Mouse (Mus musculus): ENCODE results near the gene Apol9b. TPM values are rescaled to one million over a fixed set of nuclear protein-coding genes. Genes with fewer than 3 reads are reported as not detected.

Gene Apol9b
- polyA plus RNA-seq, 1 experiment from 2014 or later = 0.16 TPM

DNA sequence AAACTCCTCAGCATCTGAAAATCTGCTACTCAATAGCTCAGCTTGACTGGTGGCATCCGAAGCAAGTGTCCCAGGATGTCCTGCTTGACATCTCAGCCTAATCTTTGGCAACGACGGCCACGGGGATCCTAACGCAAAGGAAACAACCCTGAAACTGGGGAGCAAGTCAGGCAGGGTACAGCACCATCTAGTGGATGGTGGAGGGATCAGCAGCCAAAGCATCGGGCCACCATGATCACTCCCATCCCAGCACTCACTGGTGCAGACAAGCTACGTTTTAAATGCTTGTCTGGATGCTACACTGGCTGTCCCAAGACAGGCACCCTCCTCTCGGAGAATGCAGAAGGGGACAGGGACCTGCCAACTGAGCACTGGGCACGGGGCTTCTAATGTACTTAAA, 28.0 kb downstream of the Apol9b start, which contains the start of gene Apol8:
Gene Apol8 (minus strand): TSS at position 156 of the 400 bp plus-strand sequence.
- H3K9ac ChIP-seq (replicated peaks; ENCODE audit: low read depth, low read length) = no peak within 1 kb of the TSS
- no peaks in the 10 kb centered on the region for H3K4me1 ChIP-seq (ENCODE audit: control insufficient read depth, insufficient read depth, low read length)
- H3K9me3 ChIP-seq (ENCODE audit: control insufficient read depth, low read length) = no peaks in the 10 kb centered on the region
- no peak within 1 kb of the TSS for H3K4me3 ChIP-seq (ENCODE audit: low read depth, low read length)
- ATAC-seq (ENCODE audit: low read depth) = no peak
- no peak within 1 kb of the TSS for H3K27ac ChIP-seq (ENCODE audit: low read depth, low read length)
- H3K4me2 ChIP-seq (ENCODE audit: low read depth, low read length) = no peak within 1 kb of the TSS
- no peaks in the 10 kb centered on the region for H3K27me3 ChIP-seq (ENCODE audit: control insufficient read depth, insufficient read depth, low read length)
- H3K36me3 ChIP-seq (ENCODE audit: control insufficient read depth, insufficient read depth, low read length) = peaks cover 7% of the 10 kb centered on the region; the same call in 1 of the 2 replicates
- WGBS = 8% methylated on average over 9 of the region's 9 CpGs

DNA sequence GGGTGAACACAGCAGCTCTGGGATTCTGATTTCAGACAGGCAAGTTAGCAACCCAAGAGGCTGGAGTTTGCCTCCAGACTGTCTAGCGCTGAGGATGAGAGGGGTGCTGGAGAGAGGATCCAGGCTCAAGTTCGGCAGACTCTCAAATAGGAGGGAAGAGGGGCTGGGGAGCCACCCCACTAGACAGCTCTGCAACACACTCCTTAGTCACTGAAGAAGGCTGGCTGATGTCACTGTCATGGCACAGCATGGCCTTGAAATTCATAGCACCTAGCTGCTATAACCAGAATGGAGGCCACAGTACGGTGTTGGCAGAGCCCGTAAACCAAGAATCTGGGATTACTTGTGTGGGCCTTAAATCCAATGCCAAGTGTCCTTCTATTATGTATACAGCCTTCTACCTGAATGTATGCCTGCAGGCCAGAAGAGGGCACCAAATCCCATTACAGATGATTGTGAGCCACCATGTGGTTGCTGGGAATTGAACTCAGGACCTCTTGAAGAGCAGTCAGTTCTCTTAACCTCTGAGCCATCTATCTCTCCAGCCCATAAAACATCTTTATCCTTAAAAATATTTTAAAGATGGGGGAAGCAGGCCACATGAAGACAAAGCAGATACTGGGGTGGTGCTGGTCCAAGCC, 28.9 kb downstream of the Apol9b start:
- H3K4me1 ChIP-seq (ENCODE audit: control insufficient read depth, insufficient read depth, low read length) = no peaks in the 10 kb centered on the region
- H3K27me3 ChIP-seq (ENCODE audit: control insufficient read depth, insufficient read depth, low read length) = no peaks in the 10 kb centered on the region
- H3K36me3 ChIP-seq (ENCODE audit: control insufficient read depth, insufficient read depth, low read length) = peaks cover 7% of the 10 kb centered on the region; the same call in 1 of the 2 replicates
- no peaks in the 10 kb centered on the region for H3K9me3 ChIP-seq (ENCODE audit: control insufficient read depth, low read length)
- H3K4me2 ChIP-seq (ENCODE audit: low read depth, low read length) = no peak overlapping the region
- H3K27ac ChIP-seq (ENCODE audit: low read depth, low read length) = no peak overlapping the region
- H3K4me3 ChIP-seq (ENCODE audit: low read depth, low read length) = no peak overlapping the region
- H3K9ac ChIP-seq (replicated peaks; ENCODE audit: low read depth, low read length) = no peak overlapping the region
- ATAC-seq (ENCODE audit: low read depth) = no peak
- WGBS = 85% methylated on average over 4 of the region's 4 CpGs

DNA sequence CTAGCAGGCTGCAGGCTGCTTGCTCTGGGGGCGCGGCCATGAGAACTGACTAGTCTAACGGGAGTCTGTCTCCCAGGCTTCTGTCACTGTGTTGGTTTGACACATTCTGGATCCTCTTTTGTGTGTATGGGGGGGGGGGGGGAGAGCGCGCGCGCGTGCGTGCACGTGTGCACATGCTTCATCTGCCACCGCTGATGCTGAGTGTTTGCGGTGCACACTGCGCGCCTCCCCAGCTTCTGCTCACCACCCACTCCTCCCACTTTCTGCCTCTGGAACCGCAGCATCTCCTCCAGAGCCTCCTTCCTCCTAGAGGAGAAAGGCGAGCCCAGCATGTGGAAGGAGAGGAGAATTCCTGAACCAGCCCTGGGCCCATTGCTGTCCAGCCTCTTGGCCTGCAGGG, 31.2 kb downstream of the Apol9b start:
- ATAC-seq (ENCODE audit: low read depth) = no peak
- no peak overlapping the region for H3K27ac ChIP-seq (ENCODE audit: low read depth, low read length)
- no peak overlapping the region for H3K9ac ChIP-seq (replicated peaks; ENCODE audit: low read depth, low read length)
- H3K27me3 ChIP-seq (ENCODE audit: control insufficient read depth, insufficient read depth, low read length) = no peaks in the 10 kb centered on the region
- no peaks in the 10 kb centered on the region for H3K9me3 ChIP-seq (ENCODE audit: control insufficient read depth, low read length)
- no peak overlapping the region for H3K4me2 ChIP-seq (ENCODE audit: low read depth, low read length)
- WGBS = 96% methylated on average over 16 of the region's 16 CpGs
- H3K4me3 ChIP-seq (ENCODE audit: low read depth, low read length) = no peak overlapping the region
- H3K4me1 ChIP-seq (ENCODE audit: control insufficient read depth, insufficient read depth, low read length) = no peaks in the 10 kb centered on the region
- H3K36me3 ChIP-seq (ENCODE audit: control insufficient read depth, insufficient read depth, low read length) = peaks cover 28% of the 10 kb centered on the region

GRCm38 (mm10) chr15:77761083-77761482, 32.2 kb downstream of the Apol9b start:
- no peak overlapping the region for H3K27ac ChIP-seq (ENCODE audit: low read depth, low read length)
- H3K36me3 ChIP-seq (ENCODE audit: control insufficient read depth, insufficient read depth, low read length) = peaks cover 35% of the 10 kb centered on the region
- no peaks in the 10 kb centered on the region for H3K9me3 ChIP-seq (ENCODE audit: control insufficient read depth, low read length)
- H3K9ac ChIP-seq (replicated peaks; ENCODE audit: low read depth, low read length) = no peak overlapping the region
- no peak overlapping the region for H3K4me2 ChIP-seq (ENCODE audit: low read depth, low read length)
- no peaks in the 10 kb centered on the region for H3K27me3 ChIP-seq (ENCODE audit: control insufficient read depth, insufficient read depth, low read length)
- ATAC-seq (ENCODE audit: low read depth) = no peak
- WGBS = 97% methylated on average over 7 of the region's 7 CpGs
- H3K4me3 ChIP-seq (ENCODE audit: low read depth, low read length) = no peak overlapping the region
- H3K4me1 ChIP-seq (ENCODE audit: control insufficient read depth, insufficient read depth, low read length) = no peaks in the 10 kb centered on the region

DNA sequence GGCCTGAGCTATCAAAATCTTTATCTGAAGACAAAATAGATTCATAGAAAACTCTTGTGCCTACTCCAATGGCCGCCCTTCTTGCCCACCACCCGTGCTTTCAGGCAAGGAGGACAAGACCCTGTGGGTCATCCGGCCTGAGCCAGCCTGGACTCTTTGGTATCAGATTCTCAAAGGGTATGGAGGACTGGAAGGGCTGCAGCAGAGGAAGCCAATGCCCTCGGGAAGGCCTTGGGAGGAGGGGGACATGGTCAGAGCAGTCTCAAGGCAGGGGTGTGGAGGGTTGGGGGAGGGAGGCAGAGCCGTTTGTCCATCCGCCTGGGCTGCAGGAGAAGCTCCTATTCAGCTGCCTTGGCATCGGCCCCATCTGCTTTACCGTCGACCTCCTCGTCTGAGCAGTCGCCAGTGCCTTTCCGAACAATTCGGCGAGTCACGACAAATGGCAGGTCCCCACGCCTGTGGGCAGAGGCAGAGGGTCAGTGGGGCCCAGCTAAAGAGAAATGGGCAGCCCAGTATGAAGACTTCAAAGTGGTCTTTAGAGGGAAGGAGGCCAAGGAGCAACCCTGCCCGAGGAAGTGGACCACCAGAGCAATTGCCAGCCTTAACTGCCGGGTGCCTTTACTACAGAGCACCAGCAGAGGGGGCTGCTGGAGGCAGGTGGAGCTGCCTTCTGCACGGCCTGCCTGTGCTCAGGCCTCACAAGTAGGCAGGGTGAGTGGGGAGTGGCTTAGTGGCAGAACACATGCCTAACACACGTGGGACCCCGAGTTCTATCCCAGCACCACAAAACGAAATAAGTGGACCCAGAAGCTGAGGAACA, 32.9 kb downstream of the Apol9b start:
- H3K9me3 ChIP-seq (ENCODE audit: control insufficient read depth, low read length) = no peaks in the 10 kb centered on the region
- WGBS = 77% methylated on average over 22 of the region's 22 CpGs

GRCm38 (mm10) chr15:77763050-77763449, 34.2 kb downstream of the Apol9b start:
- Histone ChIP-seq H3K27me3 (ENCODE audit: control insufficient read depth, insufficient read depth, low read length) (no peaks in the 10 kb centered on the region), H3K27ac (ENCODE audit: low read depth, low read length) (no peak overlapping the region), H3K9me3 (ENCODE audit: control insufficient read depth, low read length) (no peaks in the 10 kb centered on the region), H3K4me2 (ENCODE audit: low read depth, low read length) (no peak overlapping the region), H3K36me3 (ENCODE audit: control insufficient read depth, insufficient read depth, low read length) (peaks cover 39% of the 10 kb centered on the region), H3K9ac (replicated peaks; ENCODE audit: low read depth, low read length) (no peak overlapping the region), H3K4me3 (ENCODE audit: low read depth, low read length) (no peak overlapping the region), H3K4me1 (ENCODE audit: control insufficient read depth, insufficient read depth, low read length) (no peaks in the 10 kb centered on the region)
- no peak for ATAC-seq (ENCODE audit: low read depth)
- WGBS = 92% methylated on average over 16 of the region's 16 CpGs

More for the DNA sequence above, 32.9 kb downstream of the Apol9b start:
- no peak overlapping the region for H3K4me3 ChIP-seq (ENCODE audit: low read depth, low read length)
- H3K4me2 ChIP-seq (ENCODE audit: low read depth, low read length) = no peak overlapping the region
- H3K27me3 ChIP-seq (ENCODE audit: control insufficient read depth, insufficient read depth, low read length) = no peaks in the 10 kb centered on the region
- no peak overlapping the region for H3K9ac ChIP-seq (replicated peaks; ENCODE audit: low read depth, low read length)
- no peaks in the 10 kb centered on the region for H3K4me1 ChIP-seq (ENCODE audit: control insufficient read depth, insufficient read depth, low read length)
- no peak for ATAC-seq (ENCODE audit: low read depth)
- H3K36me3 ChIP-seq (ENCODE audit: control insufficient read depth, insufficient read depth, low read length) = peaks cover 38% of the 10 kb centered on the region
- H3K27ac ChIP-seq (ENCODE audit: low read depth, low read length) = no peak overlapping the region

DNA sequence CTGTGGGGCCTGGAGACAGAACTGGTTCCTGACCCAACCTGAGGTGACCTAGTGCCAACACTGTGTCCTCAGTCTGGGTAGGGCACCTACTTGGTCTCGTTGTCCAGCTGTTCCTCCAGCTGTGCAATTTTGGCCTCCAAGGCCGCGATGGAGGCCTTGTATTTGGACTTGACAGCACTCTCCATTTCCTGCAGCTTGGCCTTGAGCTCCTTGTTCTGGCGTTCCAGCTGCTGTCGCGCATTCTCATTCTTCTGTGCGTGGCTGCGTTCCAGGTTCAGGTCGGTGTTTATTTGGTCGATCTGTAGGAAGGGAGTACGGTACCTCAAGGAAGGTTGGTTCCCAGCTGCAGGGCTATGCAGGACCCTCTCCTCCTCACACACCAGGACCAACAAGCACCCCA, 34.9 kb downstream of the Apol9b start:
- Histone ChIP-seq H3K4me2 (ENCODE audit: low read depth, low read length) (no peak overlapping the region), H3K36me3 (ENCODE audit: control insufficient read depth, insufficient read depth, low read length) (peaks cover 45% of the 10 kb centered on the region), H3K9ac (replicated peaks; ENCODE audit: low read depth, low read length) (no peak overlapping the region), H3K27me3 (ENCODE audit: control insufficient read depth, insufficient read depth, low read length) (no peaks in the 10 kb centered on the region), H3K9me3 (ENCODE audit: control insufficient read depth, low read length) (no peaks in the 10 kb centered on the region), H3K4me1 (ENCODE audit: control insufficient read depth, insufficient read depth, low read length) (no peaks in the 10 kb centered on the region), H3K4me3 (ENCODE audit: low read depth, low read length) (no peak overlapping the region), H3K27ac (ENCODE audit: low read depth, low read length) (no peak overlapping the region)
- 87% methylated on average over 11 of the region's 11 CpGs for WGBS
- ATAC-seq (ENCODE audit: low read depth) = no peak

- Histone ChIP-seq H3K4me3 (ENCODE audit: low read depth, low read length) (no peak overlapping the region), H3K9ac (replicated peaks; ENCODE audit: low read depth, low read length) (no peak overlapping the region), H3K36me3 (ENCODE audit: control insufficient read depth, insufficient read depth, low read length) (peaks cover 53% of the 10 kb centered on the region), H3K4me2 (ENCODE audit: low read depth, low read length) (no peak overlapping the region), H3K4me1 (ENCODE audit: control insufficient read depth, insufficient read depth, low read length) (no peaks in the 10 kb centered on the region), H3K9me3 (ENCODE audit: control insufficient read depth, low read length) (no peaks in the 10 kb centered on the region), H3K27ac (ENCODE audit: low read depth, low read length) (no peak overlapping the region), H3K27me3 (ENCODE audit: control insufficient read depth, insufficient read depth, low read length) (no peaks in the 10 kb centered on the region)
- no peak for ATAC-seq (ENCODE audit: low read depth)
- WGBS = 80% methylated on average over 13 of the region's 13 CpGs
These were observed 35.7 kb downstream of the Apol9b start for GRCm38 (mm10) chr15:77764391-77765006.
